Mouse (Mus musculus) brain, embryonic 14.5 days (tissue): ENCODE measurements around the gene Eif4a3.

ENCODE experiments used
- CTCF ChIP-seq: fragments of 200-500 bp; IDR thresholded peaks from 2 replicates; pipeline ENCODE4 v1.5.1; 2012; ENCODE audit warnings: inconsistent platforms, mild to moderate bottlenecking, moderate library complexity, borderline replicate concordance; ENCODE audit not compliant: insufficient read depth, insufficient read length; ENCODE audit errors: extremely low read depth
- POLR2A ChIP-seq: fragments of 200-500 bp; IDR thresholded peaks from 2 replicates; pipeline ENCODE4 v1.6.1; 2012; ENCODE audit warnings: mild to moderate bottlenecking, inconsistent platforms, borderline replicate concordance; ENCODE audit not compliant: poor library complexity, insufficient read depth, insufficient read length, severe bottlenecking; ENCODE audit errors: extremely low read depth

- TF ChIP-seq CTCF (no peak), POLR2A (no peak)
Observed at GRCm38 (mm10) chr11:119322521-119322920, 22.6 kb upstream of the Eif4a3 start.
